Mouse (Mus musculus) cortical plate, adult 2 months (tissue): Measurements from ENCODE around the gene Tdpoz5. TPM values are rescaled to one million over a fixed set of nuclear protein-coding genes. Genes with fewer than 3 reads are reported as not detected.
"Not testable (repeated sequence)": the region's sequence is repeated elsewhere in the genome, so short reads cannot be mapped to it uniquely, and the experiment has no call there.

Source experiments
- H3K27ac ChIP-seq: fragments of 200-500 bp; 2 replicates; pipeline ENCODE4 v1.5.1; 2012; ENCODE audit warnings: low read length, control low read depth, inconsistent platforms; ENCODE audit not compliant: insufficient read depth
- H3K4me1 ChIP-seq: fragments of 200-500 bp; 2 replicates; pipeline ENCODE4 v1.6.1; 2011; ENCODE audit warnings: low read length; ENCODE audit not compliant: control insufficient read depth, insufficient read depth
- H3K4me3 ChIP-seq: fragments of 200-500 bp; 2 replicates; pipeline ENCODE4 v1.5.1; 2011; ENCODE audit warnings: mild to moderate bottlenecking, low read length, control low read depth; ENCODE audit not compliant: insufficient read depth
- polyA plus RNA-seq: library from polyadenylated mRNA; depleted of rRNA; stranded (reverse); fragments of >200 nt; gene quantifications from 2 replicates; pipeline ENCODE4 v1.2.3, GENCODE M21; 2012; rRNA removed

The Tdpoz5 gene
- not detected in 2 replicates for polyA plus RNA-seq

GRCm38 (mm10) chr3:93961214-93961613 is at the start of gene Tdpoz5:
Tdpoz5 (minus strand) TSS chr3:93961314.
- H3K4me3 ChIP-seq, H3K27ac ChIP-seq, H3K4me1 ChIP-seq: not testable (repeated sequence)

- H3K4me1 ChIP-seq, H3K4me3 ChIP-seq, H3K27ac ChIP-seq: not testable (repeated sequence)
Observed at GRCm38 (mm10) chr3:93968938-93969337, 7.8 kb upstream of the Tdpoz5 start.

- H3K27ac ChIP-seq, H3K4me1 ChIP-seq, H3K4me3 ChIP-seq: not testable (repeated sequence)
Observed at GRCm38 (mm10) chr3:93943443-93943842, 17.7 kb downstream of the Tdpoz5 start, which contains the start of gene Gm9117. Gm9117 (minus strand) TSS chr3:93943543.

- H3K27ac ChIP-seq, H3K4me3 ChIP-seq, H3K4me1 ChIP-seq: not testable (repeated sequence)
Observed at GRCm38 (mm10) chr3:93938386-93938785, 22.7 kb downstream of the Tdpoz5 start.

Other genes with a start within 250 kb of the Tdpoz5 start
- gene Gm5773, start 188.3 kb downstream of the Tdpoz5 start, polyA plus RNA-seq = 0.08 TPM in 1 of 2 replicates, not detected in the other
- not detected in 2 replicates for gene Tdpoz4, start 164.9 kb downstream of the Tdpoz5 start, polyA plus RNA-seq
- gene Tdpoz3, start 135.3 kb downstream of the Tdpoz5 start, polyA plus RNA-seq = not detected in 2 replicates
- gene Gm9117, start 17.8 kb downstream of the Tdpoz5 start, polyA plus RNA-seq = not detected in 2 replicates
- gene Gm9125, start 93.6 kb upstream of the Tdpoz5 start, polyA plus RNA-seq = not detected in 2 replicates
- gene Gm10697, start 111.3 kb upstream of the Tdpoz5 start, polyA plus RNA-seq = not detected in 2 replicates
- not detected in 2 replicates for gene Gm10696, start 216.9 kb upstream of the Tdpoz5 start, polyA plus RNA-seq
- not detected in 2 replicates for gene Gm5286, start 235.4 kb upstream of the Tdpoz5 start, polyA plus RNA-seq